Mouse (Mus musculus): ENCODE data around the gene Ptprd. TPM values are rescaled to one million over a fixed set of nuclear protein-coding genes. Genes with fewer than 3 reads are reported as not detected.
A peak's percentile ranks its signal among the peaks of the same experiment; 100 is the strongest.

Gene Ptprd
- polyA plus RNA-seq, 1 experiment from 2014 or later: 10.4 TPM

DNA sequence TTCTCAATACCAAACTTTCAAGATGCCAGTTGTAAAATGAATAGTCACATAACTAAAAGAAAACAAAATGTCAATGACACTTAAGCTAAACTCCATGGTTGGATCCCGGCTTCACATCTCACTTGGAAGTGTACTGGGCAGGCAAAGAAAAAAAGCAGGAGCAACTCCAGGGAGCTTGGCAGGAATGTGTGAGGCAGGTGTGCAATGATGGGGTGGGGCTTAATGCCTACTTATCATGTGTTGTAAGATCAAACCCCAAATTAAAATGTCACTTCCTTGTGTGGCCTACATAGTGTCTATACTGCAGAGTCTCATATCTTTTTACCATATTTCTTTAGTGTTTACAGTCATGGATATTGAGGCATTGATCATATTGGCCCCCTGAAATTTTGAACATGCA, 1873.8 kb downstream of the Ptprd start:
- no peaks in the 10 kb centered on the region for H3K9me3 ChIP-seq
- H3K27me3 ChIP-seq (replicated peaks): no peaks in the 10 kb centered on the region
- H3K4me3 ChIP-seq: no peak overlapping the region
- no peak overlapping the region for H3K4me2 ChIP-seq
- H3K9ac ChIP-seq: no peak overlapping the region
- no peaks in the 10 kb centered on the region for H3K4me1 ChIP-seq
- WGBS: 79% methylated on average over 1 of the region's 1 CpGs
- no peak overlapping the region for H3K27ac ChIP-seq (replicated peaks)
- no peak for ATAC-seq (ENCODE audit: extremely low read depth, insufficient number of reproducible peaks, low FRiP score, low TSS enrichment)
- no peaks in the 10 kb centered on the region for H3K36me3 ChIP-seq

- H3K4me1 ChIP-seq: peaks cover 25% of the 10 kb centered on the region
- peak overlapping the region; percentile 62 for H3K27ac ChIP-seq (replicated peaks)
- peak overlapping the region; percentile 40 for H3K4me3 ChIP-seq
- H3K36me3 ChIP-seq: no peaks in the 10 kb centered on the region
- no peak for ATAC-seq (ENCODE audit: extremely low read depth, insufficient number of reproducible peaks, low FRiP score, low TSS enrichment)
- no peaks in the 10 kb centered on the region for H3K9me3 ChIP-seq
- no peaks in the 10 kb centered on the region for H3K27me3 ChIP-seq (replicated peaks)
- peak overlapping the region; percentile 67 for H3K4me2 ChIP-seq
- 11% methylated on average over 11 of the region's 11 CpGs for WGBS
- peak overlapping the region; percentile 69 for H3K9ac ChIP-seq
Measured at GRCm38 (mm10) chr4:76327346-76327745, 1884.4 kb downstream of the Ptprd start.

DNA sequence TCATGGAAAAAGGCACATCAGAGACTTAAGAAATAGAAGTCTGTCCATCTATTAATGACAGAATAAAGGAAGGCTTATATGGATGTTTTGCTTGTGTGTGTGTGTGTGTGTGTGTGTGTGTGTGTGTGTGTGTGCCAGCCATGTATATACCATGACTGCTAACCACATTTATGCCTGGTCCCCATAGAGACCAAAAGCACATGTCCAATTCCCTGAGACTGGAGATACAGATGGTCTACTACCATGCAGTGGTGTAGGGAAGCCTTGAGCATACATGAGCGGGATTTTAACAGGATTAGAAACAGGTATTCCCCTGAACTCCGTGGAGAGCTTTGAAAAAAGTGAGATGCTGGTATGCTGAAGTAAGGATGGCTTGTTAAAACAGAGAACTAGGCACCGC, 1886.1 kb downstream of the Ptprd start:
- ATAC-seq (ENCODE audit: extremely low read depth, insufficient number of reproducible peaks, low FRiP score, low TSS enrichment): no peak
- H3K36me3 ChIP-seq: no peaks in the 10 kb centered on the region
- H3K27ac ChIP-seq (replicated peaks): no peak overlapping the region
- H3K4me2 ChIP-seq: no peak overlapping the region
- H3K9me3 ChIP-seq: no peaks in the 10 kb centered on the region
- no peak overlapping the region for H3K4me3 ChIP-seq
- WGBS: 89% methylated on average over 3 of the region's 3 CpGs
- H3K27me3 ChIP-seq (replicated peaks): no peaks in the 10 kb centered on the region
- H3K9ac ChIP-seq: no peak overlapping the region
- peaks cover 33% of the 10 kb centered on the region for H3K4me1 ChIP-seq

DNA sequence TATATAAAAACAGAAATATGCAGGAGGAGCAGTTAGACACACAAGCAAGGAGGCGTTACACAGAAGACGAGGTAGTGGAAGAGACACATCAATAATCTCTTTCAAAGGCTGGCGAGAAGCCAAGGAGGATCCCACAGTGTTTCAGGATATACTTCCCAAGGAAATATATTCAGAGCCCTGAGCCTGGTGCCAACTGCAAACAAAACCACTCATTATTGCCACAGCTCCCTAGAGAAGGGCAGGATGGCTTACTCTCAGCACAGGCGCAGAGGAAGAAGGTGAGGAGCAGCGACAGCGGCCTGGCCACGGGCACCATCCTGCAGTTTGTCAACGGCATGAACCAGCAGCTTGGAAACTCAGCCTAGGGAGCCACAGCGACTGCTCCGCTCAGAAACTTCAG, 1886.8 kb downstream of the Ptprd start:
- H3K9me3 ChIP-seq: no peaks in the 10 kb centered on the region
- no peaks in the 10 kb centered on the region for H3K36me3 ChIP-seq
- H3K4me2 ChIP-seq: no peak overlapping the region
- no peak overlapping the region for H3K9ac ChIP-seq
- no peak for ATAC-seq (ENCODE audit: extremely low read depth, insufficient number of reproducible peaks, low FRiP score, low TSS enrichment)
- 51% methylated on average over 10 of the region's 10 CpGs for WGBS
- peaks cover 38% of the 10 kb centered on the region for H3K4me1 ChIP-seq
- no peaks in the 10 kb centered on the region for H3K27me3 ChIP-seq (replicated peaks)
- H3K4me3 ChIP-seq: no peak overlapping the region
- no peak overlapping the region for H3K27ac ChIP-seq (replicated peaks)

DNA sequence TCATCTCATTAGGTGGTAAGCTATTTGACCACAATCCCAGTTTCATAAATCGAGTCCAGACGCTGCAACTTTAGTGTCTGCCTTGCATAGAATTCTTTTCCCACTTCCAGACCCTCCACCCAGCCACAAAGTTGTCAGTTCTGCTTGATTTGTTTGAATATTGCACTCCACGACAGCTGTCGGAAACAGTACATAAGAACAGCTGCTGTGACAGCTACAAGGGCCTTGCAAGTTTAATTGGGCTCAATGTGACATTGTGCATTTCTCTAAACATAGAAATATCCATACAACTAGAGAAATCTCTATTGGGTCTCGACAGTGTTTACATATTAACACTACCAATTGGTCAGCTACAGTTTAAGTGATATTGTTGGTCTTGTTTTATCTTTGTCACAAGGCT, 1887.3 kb downstream of the Ptprd start:
- WGBS: 68% methylated on average over 5 of the region's 5 CpGs
- Histone ChIP-seq H3K4me2 (no peak overlapping the region), H3K36me3 (no peaks in the 10 kb centered on the region), H3K9me3 (no peaks in the 10 kb centered on the region), H3K4me3 (no peak overlapping the region), H3K4me1 (peaks cover 42% of the 10 kb centered on the region), H3K27me3 (replicated peaks) (no peaks in the 10 kb centered on the region), H3K9ac (no peak overlapping the region), H3K27ac (replicated peaks) (no peak overlapping the region)
- no peak for ATAC-seq (ENCODE audit: extremely low read depth, insufficient number of reproducible peaks, low FRiP score, low TSS enrichment)

- Histone ChIP-seq H3K27ac (replicated peaks) (no peak overlapping the region), H3K4me2 (no peak overlapping the region), H3K9ac (no peak overlapping the region), H3K4me1 (peaks cover 25% of the 10 kb centered on the region), H3K36me3 (0 out of 2 replicates have a peak, but pooled peaks cover 6% of the 10 kb centered on the region), H3K27me3 (replicated peaks) (no peaks in the 10 kb centered on the region), H3K9me3 (no peaks in the 10 kb centered on the region), H3K4me3 (no peak overlapping the region)
- 49% methylated on average over 4 of the region's 4 CpGs for WGBS
- ATAC-seq (ENCODE audit: extremely low read depth, insufficient number of reproducible peaks, low FRiP score, low TSS enrichment): no peak
Measured at GRCm38 (mm10) chr4:76319874-76320273, 1891.9 kb downstream of the Ptprd start.

DNA sequence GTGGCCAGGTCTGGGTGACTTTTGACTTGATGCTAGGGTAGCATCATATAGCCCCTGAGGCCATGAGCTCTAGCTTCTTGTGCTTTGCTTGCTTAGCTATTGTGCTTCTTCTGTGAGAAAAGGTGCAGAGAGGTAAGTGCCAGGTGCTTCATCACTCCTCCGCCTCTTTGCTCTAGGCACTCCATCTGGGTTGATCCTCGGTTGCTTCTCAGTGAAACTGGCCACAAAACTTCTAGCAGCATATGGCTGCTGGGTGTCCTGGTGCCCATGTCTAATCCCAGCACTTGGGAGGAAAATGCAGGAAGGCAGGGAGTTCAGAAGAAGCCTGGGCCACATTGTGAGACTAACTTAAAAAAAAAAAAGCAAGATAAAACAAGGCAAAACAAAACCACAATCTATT, 1895.8 kb downstream of the Ptprd start:
- 74% methylated on average over 2 of the region's 2 CpGs for WGBS
- H3K4me3 ChIP-seq: no peak overlapping the region

GRCm38 (mm10) chr4:76313749-76314148, 1898.0 kb downstream of the Ptprd start:
- Histone ChIP-seq H3K4me3 (no peak overlapping the region), H3K9me3 (no peaks in the 10 kb centered on the region), H3K4me1 (peaks cover 32% of the 10 kb centered on the region), H3K27ac (replicated peaks) (no peak overlapping the region), H3K27me3 (replicated peaks) (no peaks in the 10 kb centered on the region), H3K4me2 (no peak overlapping the region), H3K36me3 (0 out of 2 replicates have a peak, but pooled peaks cover 6% of the 10 kb centered on the region), H3K9ac (no peak overlapping the region)
- ATAC-seq (ENCODE audit: extremely low read depth, insufficient number of reproducible peaks, low FRiP score, low TSS enrichment): no peak
- WGBS: 63% methylated on average over 3 of the region's 3 CpGs

More for the DNA sequence above, 1895.8 kb downstream of the Ptprd start:
- Histone ChIP-seq H3K9ac (no peak overlapping the region), H3K36me3 (0 out of 2 replicates have a peak, but pooled peaks cover 6% of the 10 kb centered on the region), H3K27ac (replicated peaks) (no peak overlapping the region), H3K4me2 (no peak overlapping the region), H3K9me3 (no peaks in the 10 kb centered on the region), H3K4me1 (peaks cover 48% of the 10 kb centered on the region), H3K27me3 (replicated peaks) (no peaks in the 10 kb centered on the region)
- no peak for ATAC-seq (ENCODE audit: extremely low read depth, insufficient number of reproducible peaks, low FRiP score, low TSS enrichment)

DNA sequence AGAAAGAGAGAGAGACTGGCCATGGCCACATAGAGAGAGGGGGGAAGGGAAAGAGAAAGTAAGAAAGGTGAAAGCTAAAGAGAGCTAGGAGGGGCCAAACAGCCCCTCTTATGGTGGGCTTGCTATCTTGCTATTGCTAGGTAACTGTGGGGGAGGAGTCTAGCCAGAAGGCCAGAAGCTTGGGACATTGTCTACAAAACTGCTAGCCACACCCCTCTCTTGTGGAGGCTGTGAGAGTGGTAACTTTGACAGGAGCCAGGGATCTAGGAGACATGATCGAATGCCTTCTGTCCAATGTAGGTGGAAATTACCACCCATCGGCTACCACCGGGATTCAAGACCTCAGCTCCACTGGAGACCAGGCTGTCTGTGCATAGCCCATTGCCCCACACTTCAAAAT, 1899.2 kb downstream of the Ptprd start:
- 61% methylated on average over 3 of the region's 3 CpGs for WGBS
- Histone ChIP-seq H3K9me3 (no peaks in the 10 kb centered on the region), H3K27me3 (replicated peaks) (no peaks in the 10 kb centered on the region), H3K9ac (no peak overlapping the region), H3K4me3 (no peak overlapping the region), H3K4me1 (peaks cover 32% of the 10 kb centered on the region), H3K36me3 (0 out of 2 replicates have a peak, but pooled peaks cover 6% of the 10 kb centered on the region), H3K4me2 (no peak overlapping the region), H3K27ac (replicated peaks) (no peak overlapping the region)
- ATAC-seq (ENCODE audit: extremely low read depth, insufficient number of reproducible peaks, low FRiP score, low TSS enrichment): no peak

- no peaks in the 10 kb centered on the region for H3K27me3 ChIP-seq (replicated peaks)
- H3K27ac ChIP-seq (replicated peaks): no peak overlapping the region
- WGBS: 42% methylated on average over 5 of the region's 5 CpGs
- no peaks in the 10 kb centered on the region for H3K9me3 ChIP-seq
- no peaks in the 10 kb centered on the region for H3K36me3 ChIP-seq
- H3K9ac ChIP-seq: no peak overlapping the region
- H3K4me2 ChIP-seq: no peak overlapping the region
- H3K4me1 ChIP-seq: peaks cover 21% of the 10 kb centered on the region
- no peak overlapping the region for H3K4me3 ChIP-seq
- no peak for ATAC-seq (ENCODE audit: extremely low read depth, insufficient number of reproducible peaks, low FRiP score, low TSS enrichment)
Measured at GRCm38 (mm10) chr4:76305987-76306386, 1905.8 kb downstream of the Ptprd start.

DNA sequence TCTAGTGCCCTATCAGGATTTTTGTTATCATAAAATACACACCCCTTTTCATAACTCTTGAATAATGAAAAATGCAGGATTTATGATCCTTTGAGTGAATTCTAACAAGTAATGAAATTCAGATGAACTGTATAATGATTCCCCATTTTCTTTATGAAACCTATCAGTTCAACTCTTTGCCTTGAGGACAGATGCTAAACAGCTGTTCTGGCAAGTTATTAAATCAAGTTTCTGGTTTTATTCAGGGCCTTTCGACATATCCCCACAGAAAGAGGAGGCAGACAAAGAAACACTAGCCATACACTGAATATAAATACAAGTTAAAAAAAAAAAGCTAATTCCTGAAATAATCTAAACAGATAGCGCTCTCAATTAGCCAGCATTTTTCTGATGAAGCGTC, 1914.4 kb downstream of the Ptprd start:
- WGBS: 67% methylated on average over 3 of the region's 3 CpGs
- H3K27me3 ChIP-seq (replicated peaks): no peaks in the 10 kb centered on the region
- H3K4me1 ChIP-seq: peaks cover 37% of the 10 kb centered on the region
- H3K4me3 ChIP-seq: no peak overlapping the region
- H3K36me3 ChIP-seq: no peaks in the 10 kb centered on the region
- H3K9ac ChIP-seq: no peak overlapping the region
- H3K27ac ChIP-seq (replicated peaks): no peak overlapping the region
- ATAC-seq (ENCODE audit: extremely low read depth, insufficient number of reproducible peaks, low FRiP score, low TSS enrichment): no peak
- H3K4me2 ChIP-seq: no peak overlapping the region
- no peaks in the 10 kb centered on the region for H3K9me3 ChIP-seq

GRCm38 (mm10) chr4:76292733-76293357, 1918.9 kb downstream of the Ptprd start:
- no peak overlapping the region for H3K27ac ChIP-seq (replicated peaks)
- no peak for ATAC-seq (ENCODE audit: extremely low read depth, insufficient number of reproducible peaks, low FRiP score, low TSS enrichment)
- no peaks in the 10 kb centered on the region for H3K9me3 ChIP-seq
- peaks cover 36% of the 10 kb centered on the region for H3K4me1 ChIP-seq
- H3K27me3 ChIP-seq (replicated peaks): no peaks in the 10 kb centered on the region
- no peak overlapping the region for H3K4me2 ChIP-seq
- H3K4me3 ChIP-seq: no peak overlapping the region
- no peaks in the 10 kb centered on the region for H3K36me3 ChIP-seq
- WGBS: 67% methylated on average over 8 of the region's 8 CpGs
- no peak overlapping the region for H3K9ac ChIP-seq
